Mouse (Mus musculus): ENCODE measurements around the gene H2-Oa. TPM values are rescaled to one million over a fixed set of nuclear protein-coding genes. Genes with fewer than 3 reads are reported as not detected.

The H2-Oa gene
- polyA plus RNA-seq, 1 experiment, result 228 TPM

DNA sequence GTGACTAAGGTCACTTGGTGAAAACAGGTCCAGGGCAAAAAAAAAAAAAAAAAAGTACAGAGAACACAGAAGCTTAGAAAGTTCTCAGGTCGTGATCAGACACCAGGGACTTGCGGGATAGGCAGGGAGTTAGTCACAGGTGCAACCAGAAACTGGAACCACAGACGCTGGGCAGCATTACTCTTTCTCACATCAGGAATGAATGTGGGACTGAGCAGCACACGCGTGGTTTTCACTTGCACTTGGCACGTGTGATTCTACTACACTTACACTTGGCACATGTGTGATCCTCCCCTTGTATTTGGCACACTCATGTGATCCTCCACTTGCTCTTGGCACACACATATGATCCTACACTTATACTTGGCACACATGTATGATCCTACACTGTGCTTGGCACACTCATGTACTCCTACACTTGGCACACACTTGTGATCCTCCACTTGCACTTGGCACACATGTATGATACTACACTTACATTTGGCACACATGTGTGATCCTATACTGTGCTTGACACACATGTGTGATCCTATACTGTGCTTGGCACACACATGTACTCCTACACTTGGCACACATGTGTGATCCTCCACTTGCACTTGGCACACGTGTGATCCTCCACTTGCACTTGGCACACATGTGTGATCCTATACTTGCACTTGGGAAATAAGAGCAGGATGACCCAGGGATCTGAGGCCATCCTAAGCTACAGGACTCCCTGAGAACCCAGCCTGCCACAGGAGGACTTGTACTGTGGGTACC is 15.1 kb downstream of the H2-Oa start:
- DNase-seq (ENCODE audit: low read depth in 1 of 2, low spot score in 2 of 2), result no peak
- Histone ChIP-seq H3K4me3 (ENCODE audit: extremely low read depth, insufficient read depth, insufficient read length) (no peak overlapping the region), H3K4me1 (ENCODE audit: control insufficient read depth, insufficient read depth, insufficient read length) (peaks cover 9% of the 10 kb centered on the region; the same call in 1 of the 2 replicates)

DNA sequence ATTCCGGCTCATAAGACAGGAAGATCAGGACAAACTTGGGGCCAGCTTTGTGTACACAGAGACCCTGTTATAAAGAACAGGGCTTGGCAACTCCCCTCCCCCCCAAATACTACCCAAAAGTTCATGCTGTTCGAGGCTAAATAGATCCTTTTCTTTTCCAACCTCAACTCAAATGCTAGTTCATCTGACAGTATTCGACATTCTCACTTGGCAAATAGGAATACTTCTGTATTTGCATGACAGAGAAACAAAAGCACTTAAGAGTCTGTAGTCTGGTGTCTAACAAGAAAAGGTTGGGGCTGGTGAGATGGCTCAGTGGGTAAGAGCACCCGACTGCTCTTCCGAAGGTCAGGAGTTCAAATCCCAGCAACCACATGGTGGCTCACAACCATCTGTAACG is 16.3 kb downstream of the H2-Oa start:
- WGBS, result 93% methylated on average over 6 of the region's 6 CpGs

More for the DNA sequence above, 15.1 kb downstream of the H2-Oa start:
- peaks cover 15% of the 10 kb centered on the region for H3K36me3 ChIP-seq (ENCODE audit: control insufficient read depth, insufficient read depth, low read length)
- H3K27me3 ChIP-seq (ENCODE audit: control insufficient read depth, insufficient read depth, low read length), result no peaks in the 10 kb centered on the region
- 72% methylated on average over 7 of the region's 7 CpGs for WGBS
- TF ChIP-seq POLR2A (IDR thresholded peaks at IDR 0.05; ENCODE audit: low read depth, low read length) (no peak), CTCF (IDR thresholded peaks at IDR 0.05; ENCODE audit: extremely low read depth, insufficient read depth, insufficient read length, insufficient replicate concordance) (no peak)
- H3K27ac ChIP-seq (ENCODE audit: insufficient read depth, low read length), result no peak overlapping the region

DNA sequence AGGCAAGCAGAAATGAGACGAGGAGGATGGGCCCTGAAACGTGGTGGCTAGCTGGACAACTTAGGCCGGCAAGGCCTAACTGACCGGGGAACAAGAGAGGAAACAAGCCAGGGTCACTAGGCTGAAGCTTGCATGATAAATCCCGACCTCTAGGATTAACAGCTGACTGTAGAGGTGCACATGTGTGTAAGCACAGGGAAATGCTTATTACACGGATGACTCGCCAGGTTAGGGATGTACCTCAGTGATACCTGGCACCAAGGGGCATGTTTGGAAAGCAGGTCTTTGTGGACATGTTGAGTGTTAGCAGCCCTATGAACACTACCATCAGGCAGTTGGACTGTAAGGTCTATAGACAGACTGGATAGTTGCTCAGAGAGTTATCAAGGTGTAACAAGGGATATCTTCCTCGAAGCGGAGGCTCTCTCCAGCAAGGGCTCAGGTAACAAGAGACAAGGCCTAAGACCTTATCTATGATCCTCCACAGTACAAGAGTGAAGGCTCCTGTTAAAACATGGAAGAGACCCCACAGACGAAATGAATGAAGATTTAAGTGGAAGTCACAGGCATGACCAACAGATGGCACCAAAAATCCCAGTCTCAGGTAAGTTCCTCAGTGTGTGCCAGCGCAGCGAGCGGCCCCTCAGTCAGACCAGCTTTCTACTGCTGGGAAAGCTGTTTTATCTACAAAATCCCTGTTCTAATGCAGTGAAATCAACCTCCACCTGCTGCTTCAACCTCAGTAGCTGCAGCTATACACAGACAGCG is 17.1 kb downstream of the H2-Oa start:
- Histone ChIP-seq H3K4me3 (ENCODE audit: extremely low read depth, insufficient read depth, insufficient read length) (no peak overlapping the region), H3K36me3 (ENCODE audit: control insufficient read depth, insufficient read depth, low read length) (peaks cover 35% of the 10 kb centered on the region), H3K27ac (ENCODE audit: insufficient read depth, low read length) (no peak overlapping the region), H3K27me3 (ENCODE audit: control insufficient read depth, insufficient read depth, low read length) (no peaks in the 10 kb centered on the region), H3K4me1 (ENCODE audit: control insufficient read depth, insufficient read depth, insufficient read length) (peaks cover 3% of the 10 kb centered on the region; the same call in 1 of the 2 replicates)
- TF ChIP-seq CTCF (IDR thresholded peaks at IDR 0.05; ENCODE audit: extremely low read depth, insufficient read depth, insufficient read length, insufficient replicate concordance), result no peak
- WGBS, result 77% methylated on average over 14 of the region's 14 CpGs
- no peak for DNase-seq (ENCODE audit: low read depth in 1 of 2, low spot score in 2 of 2)

More for the DNA sequence above, 16.3 kb downstream of the H2-Oa start:
- Histone ChIP-seq H3K4me1 (ENCODE audit: control insufficient read depth, insufficient read depth, insufficient read length) (peaks cover 6% of the 10 kb centered on the region; the same call in 1 of the 2 replicates), H3K36me3 (ENCODE audit: control insufficient read depth, insufficient read depth, low read length) (peaks cover 27% of the 10 kb centered on the region), H3K4me3 (ENCODE audit: extremely low read depth, insufficient read depth, insufficient read length) (no peak overlapping the region), H3K27me3 (ENCODE audit: control insufficient read depth, insufficient read depth, low read length) (no peaks in the 10 kb centered on the region), H3K27ac (ENCODE audit: insufficient read depth, low read length) (no peak overlapping the region)
- DNase-seq (ENCODE audit: low read depth in 1 of 2, low spot score in 2 of 2), result no peak
- TF ChIP-seq CTCF (IDR thresholded peaks at IDR 0.05; ENCODE audit: extremely low read depth, insufficient read depth, insufficient read length, insufficient replicate concordance) (no peak), POLR2A (IDR thresholded peaks at IDR 0.05; ENCODE audit: low read depth, low read length) (no peak)

DNA sequence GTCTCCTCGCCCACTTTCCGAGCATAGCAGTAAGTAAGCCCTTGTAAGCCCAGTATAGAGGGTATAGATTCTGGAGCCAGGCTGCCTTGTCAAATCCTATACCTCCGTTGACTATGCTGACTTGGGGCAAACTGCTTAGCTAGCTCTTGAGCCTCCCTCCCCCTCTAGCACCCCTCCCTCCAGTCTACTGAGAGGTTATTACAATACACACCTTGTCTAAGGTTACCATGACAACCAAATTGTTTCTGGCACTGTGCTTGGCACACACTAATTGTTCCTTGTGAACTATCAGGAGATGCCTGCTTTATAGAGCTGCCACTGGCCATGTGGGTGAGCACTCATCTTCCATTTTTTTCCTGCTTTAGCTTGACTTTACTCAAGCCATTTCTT is 17.7 kb downstream of the H2-Oa start:
- H3K36me3 ChIP-seq (ENCODE audit: control insufficient read depth, insufficient read depth, low read length), result peaks cover 39% of the 10 kb centered on the region
- 67% methylated on average over 3 of the region's 3 CpGs for WGBS
- H3K4me3 ChIP-seq (ENCODE audit: extremely low read depth, insufficient read depth, insufficient read length), result no peak overlapping the region
- DNase-seq (ENCODE audit: low read depth in 1 of 2, low spot score in 2 of 2), result no peak
- H3K27me3 ChIP-seq (ENCODE audit: control insufficient read depth, insufficient read depth, low read length), result no peaks in the 10 kb centered on the region
- H3K27ac ChIP-seq (ENCODE audit: insufficient read depth, low read length), result no peak overlapping the region
- H3K4me1 ChIP-seq (ENCODE audit: control insufficient read depth, insufficient read depth, insufficient read length), result no peaks in the 10 kb centered on the region
- TF ChIP-seq POLR2A (IDR thresholded peaks at IDR 0.05; ENCODE audit: low read depth, low read length) (no peak), CTCF (IDR thresholded peaks at IDR 0.05; ENCODE audit: extremely low read depth, insufficient read depth, insufficient read length, insufficient replicate concordance) (no peak)

DNA sequence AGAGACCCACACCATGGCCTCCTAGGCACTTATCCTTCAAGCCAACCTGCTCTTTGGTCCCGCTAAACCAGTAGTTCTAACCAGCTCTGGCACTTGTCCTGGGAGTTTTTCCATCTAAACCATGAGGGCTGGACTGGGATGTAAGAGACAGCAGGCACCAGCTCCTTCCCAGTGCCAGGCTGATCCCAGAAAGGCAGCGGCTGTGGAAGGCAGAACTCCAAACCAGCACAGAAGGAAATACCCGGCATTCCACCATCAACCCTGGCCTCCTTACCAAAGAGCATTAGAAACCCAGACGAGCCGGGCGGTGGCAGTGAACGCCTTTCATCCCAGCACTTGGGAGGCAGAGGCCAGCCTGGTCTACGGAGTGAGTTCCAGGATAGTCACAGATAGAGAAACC is 18.2 kb downstream of the H2-Oa start:
- TF ChIP-seq POLR2A (IDR thresholded peaks at IDR 0.05; ENCODE audit: low read depth, low read length) (no peak), CTCF (IDR thresholded peaks at IDR 0.05; ENCODE audit: extremely low read depth, insufficient read depth, insufficient read length, insufficient replicate concordance) (no peak)
- no peaks in the 10 kb centered on the region for H3K4me1 ChIP-seq (ENCODE audit: control insufficient read depth, insufficient read depth, insufficient read length)

DNA sequence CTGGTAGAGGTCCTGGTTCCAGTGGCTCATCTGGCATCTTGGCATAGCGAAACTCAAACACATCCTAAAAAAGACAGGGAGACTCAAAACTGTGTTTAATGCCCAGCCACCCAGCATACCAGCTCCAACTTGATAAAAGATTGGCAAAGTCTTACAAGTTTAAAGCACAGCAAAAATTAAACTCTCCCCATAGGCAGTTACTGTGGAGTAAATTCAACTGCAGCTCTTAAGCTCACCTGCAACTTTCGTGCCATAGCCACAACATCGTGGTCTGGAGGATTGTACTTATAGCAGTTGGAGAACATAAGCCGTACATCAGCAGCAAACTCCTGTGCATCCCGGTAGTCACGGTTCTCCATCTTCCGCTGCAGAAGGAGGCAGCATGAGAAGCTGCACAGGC is 22.0 kb downstream of the H2-Oa start:
- no peak for DNase-seq (ENCODE audit: low read depth in 1 of 2, low spot score in 2 of 2)
- 93% methylated on average over 7 of the region's 7 CpGs for WGBS
- Histone ChIP-seq H3K27ac (ENCODE audit: insufficient read depth, low read length) (no peak overlapping the region), H3K4me1 (ENCODE audit: control insufficient read depth, insufficient read depth, insufficient read length) (peaks cover 2% of the 10 kb centered on the region; the same call in 1 of the 2 replicates), H3K27me3 (ENCODE audit: control insufficient read depth, insufficient read depth, low read length) (no peaks in the 10 kb centered on the region), H3K36me3 (ENCODE audit: control insufficient read depth, insufficient read depth, low read length) (peaks cover 69% of the 10 kb centered on the region), H3K4me3 (ENCODE audit: extremely low read depth, insufficient read depth, insufficient read length) (no peak overlapping the region)
- no peak for TF ChIP-seq CTCF (IDR thresholded peaks at IDR 0.05; ENCODE audit: extremely low read depth, insufficient read depth, insufficient read length, insufficient replicate concordance)
- TF ChIP-seq POLR2A (IDR thresholded peaks at IDR 0.05; ENCODE audit: low read depth, low read length), result no peak

More for the DNA sequence above, 18.2 kb downstream of the H2-Oa start:
- Histone ChIP-seq H3K27me3 (ENCODE audit: control insufficient read depth, insufficient read depth, low read length) (no peaks in the 10 kb centered on the region), H3K27ac (ENCODE audit: insufficient read depth, low read length) (no peak overlapping the region), H3K4me3 (ENCODE audit: extremely low read depth, insufficient read depth, insufficient read length) (no peak overlapping the region), H3K36me3 (ENCODE audit: control insufficient read depth, insufficient read depth, low read length) (peaks cover 44% of the 10 kb centered on the region)
- no peak for DNase-seq (ENCODE audit: low read depth in 1 of 2, low spot score in 2 of 2)
- 90% methylated on average over 8 of the region's 8 CpGs for WGBS
